Mouse (Mus musculus): ENCODE results near the gene Dbndd1. TPM values are rescaled to one million over a fixed set of nuclear protein-coding genes. Genes with fewer than 3 reads are reported as not detected.
"Not testable (repeated sequence)": the region's sequence is repeated elsewhere in the genome, so short reads cannot be mapped to it uniquely, and the experiment has no call there.

Gene Dbndd1
- polyA plus RNA-seq, 1 experiment, result 14.2 TPM

- Histone ChIP-seq H3K79me2 (ENCODE audit: control insufficient read depth, insufficient read depth) (no peaks in the 10 kb centered on the region), H3K36me3 (ENCODE audit: control insufficient read depth, insufficient read depth) (peaks cover 29% of the 10 kb centered on the region), H3ac (ENCODE audit: control insufficient read depth, insufficient read length) (no peak overlapping the region), H3K4me2 (ENCODE audit: low read depth) (peak overlapping the region; percentile 18), H3K4me3 (no peak overlapping the region), H3K27me3 (ENCODE audit: control insufficient read depth, insufficient read depth, insufficient read length) (no peaks in the 10 kb centered on the region)
- TF ChIP-seq POLR2AphosphoS2 (IDR thresholded peaks at IDR 0.05; ENCODE audit: insufficient read length, low read depth) (no peak), REST (IDR thresholded peaks at IDR 0.05; ENCODE audit: insufficient read depth, insufficient read length) (no peak), MYOG (IDR thresholded peaks at IDR 0.05; ENCODE audit: control insufficient read depth in 1 of 3, insufficient read depth in 1 of 3, insufficient read length in 2 of 3, low read depth in 2 of 3) (peak in 2 of 3 experiments; percentile 19 to 88), SRF (IDR thresholded peaks at IDR 0.05; ENCODE audit: control insufficient read depth, insufficient read length, low read depth) (no peak), MYOD1 (IDR thresholded peaks at IDR 0.05; ENCODE audit: control insufficient read depth in 1 of 3, insufficient read length in 2 of 3, low read depth in 2 of 3) (peak in 2 of 3 experiments; percentile 58 to 78), TCF12 (IDR thresholded peaks at IDR 0.05; ENCODE audit: insufficient read depth, poor library complexity, severe bottlenecking) (peak; percentile 41), POLR2A (IDR thresholded peaks at IDR 0.05; ENCODE audit: insufficient read length, low read depth) (no peak), E2F4 (IDR thresholded peaks at IDR 0.05; ENCODE audit: insufficient read depth) (no peak), MAX (IDR thresholded peaks at IDR 0.05; ENCODE audit: low read depth) (no peak), CEBPB (IDR thresholded peaks at IDR 0.05; ENCODE audit: insufficient read depth, poor library complexity, severe bottlenecking) (no peak), TCF3 (IDR thresholded peaks at IDR 0.05; ENCODE audit: insufficient read length, low read depth) (peak; percentile 19), USF1 (IDR thresholded peaks at IDR 0.05; ENCODE audit: low read depth) (no peak)
Measured at GRCm38 (mm10) chr8:123527720-123528489, 12.6 kb upstream of the Dbndd1 start.

- Histone ChIP-seq H3K36me3 (ENCODE audit: control insufficient read depth, insufficient read depth) (peaks cover 16% of the 10 kb centered on the region), H3K4me3 (peak overlapping the region; percentile 63), H3K79me2 (ENCODE audit: control insufficient read depth, insufficient read depth) (peaks cover 11% of the 10 kb centered on the region)
- H3ac ChIP-seq (ENCODE audit: control insufficient read depth, insufficient read length); H3K27me3 ChIP-seq (ENCODE audit: control insufficient read depth, insufficient read depth, insufficient read length); H3K4me2 ChIP-seq (ENCODE audit: low read depth): not testable (repeated sequence)
Measured at GRCm38 (mm10) chr8:123520048-123520447, 4.8 kb upstream of the Dbndd1 start.

- TF ChIP-seq USF1 (IDR thresholded peaks at IDR 0.05; ENCODE audit: low read depth), result no peak
- no peak for TF ChIP-seq E2F4 (IDR thresholded peaks at IDR 0.05; ENCODE audit: insufficient read depth)
- peak; percentile 87 for TF ChIP-seq POLR2A (IDR thresholded peaks at IDR 0.05; ENCODE audit: insufficient read length, low read depth)
- TF ChIP-seq MAX (IDR thresholded peaks at IDR 0.05; ENCODE audit: low read depth), result no peak
- TF ChIP-seq TCF12 (IDR thresholded peaks at IDR 0.05; ENCODE audit: insufficient read depth, poor library complexity, severe bottlenecking), result no peak
- no peak for TF ChIP-seq CEBPB (IDR thresholded peaks at IDR 0.05; ENCODE audit: insufficient read depth, poor library complexity, severe bottlenecking)
- TF ChIP-seq TCF3 (IDR thresholded peaks at IDR 0.05; ENCODE audit: insufficient read length, low read depth), result no peak
- no peak for TF ChIP-seq MYOD1 (IDR thresholded peaks at IDR 0.05; ENCODE audit: control insufficient read depth in 1 of 3, insufficient read length in 2 of 3, low read depth in 2 of 3)
- no peak for TF ChIP-seq REST (IDR thresholded peaks at IDR 0.05; ENCODE audit: insufficient read depth, insufficient read length)
- TF ChIP-seq SRF (IDR thresholded peaks at IDR 0.05; ENCODE audit: control insufficient read depth, insufficient read length, low read depth), result no peak
- peak; percentile 76 for TF ChIP-seq POLR2AphosphoS2 (IDR thresholded peaks at IDR 0.05; ENCODE audit: insufficient read length, low read depth)
- TF ChIP-seq MYOG (IDR thresholded peaks at IDR 0.05; ENCODE audit: control insufficient read depth in 1 of 3, insufficient read depth in 1 of 3, insufficient read length in 2 of 3, low read depth in 2 of 3), result no peak
- H3K4me3 ChIP-seq, result peak within 1 kb of the TSS; percentile 63
- H3K79me2 ChIP-seq (ENCODE audit: control insufficient read depth, insufficient read depth), result peaks cover 11% of the 10 kb centered on the region
- H3K27me3 ChIP-seq (ENCODE audit: control insufficient read depth, insufficient read depth, insufficient read length), result no peaks in the 10 kb centered on the region
- H3K4me2 ChIP-seq (ENCODE audit: low read depth), result peak within 1 kb of the TSS; percentile 80
- peaks cover 10% of the 10 kb centered on the region for H3K36me3 ChIP-seq (ENCODE audit: control insufficient read depth, insufficient read depth)
- peak within 1 kb of the TSS; percentile 10 for H3ac ChIP-seq (ENCODE audit: control insufficient read depth, insufficient read length)
Measured at GRCm38 (mm10) chr8:123518667-123519066, 3.4 kb upstream of the Dbndd1 start, which contains the start of gene Gas8. Gene Gas8 (plus strand): TSS chr8:123518834.

GRCm38 (mm10) chr8:123518172-123518571 lies 2.9 kb upstream of the Dbndd1 start:
- no peak overlapping the region for H3ac ChIP-seq (ENCODE audit: control insufficient read depth, insufficient read length)
- H3K4me3 ChIP-seq, result peak overlapping the region; percentile 63
- peak overlapping the region; percentile 70 for H3K4me2 ChIP-seq (ENCODE audit: low read depth)
- no peaks in the 10 kb centered on the region for H3K27me3 ChIP-seq (ENCODE audit: control insufficient read depth, insufficient read depth, insufficient read length)
- peaks cover 11% of the 10 kb centered on the region for H3K79me2 ChIP-seq (ENCODE audit: control insufficient read depth, insufficient read depth)
- peaks cover 6% of the 10 kb centered on the region for H3K36me3 ChIP-seq (ENCODE audit: control insufficient read depth, insufficient read depth)
- TF ChIP-seq REST (IDR thresholded peaks at IDR 0.05; ENCODE audit: insufficient read depth, insufficient read length), result no peak
- no peak for TF ChIP-seq MAX (IDR thresholded peaks at IDR 0.05; ENCODE audit: low read depth)
- no peak for TF ChIP-seq TCF3 (IDR thresholded peaks at IDR 0.05; ENCODE audit: insufficient read length, low read depth)
- TF ChIP-seq E2F4 (IDR thresholded peaks at IDR 0.05; ENCODE audit: insufficient read depth), result no peak
- TF ChIP-seq USF1 (IDR thresholded peaks at IDR 0.05; ENCODE audit: low read depth), result no peak
- no peak for TF ChIP-seq SRF (IDR thresholded peaks at IDR 0.05; ENCODE audit: control insufficient read depth, insufficient read length, low read depth)
- no peak for TF ChIP-seq POLR2AphosphoS2 (IDR thresholded peaks at IDR 0.05; ENCODE audit: insufficient read length, low read depth)
- TF ChIP-seq POLR2A (IDR thresholded peaks at IDR 0.05; ENCODE audit: insufficient read length, low read depth), result no peak
- no peak for TF ChIP-seq MYOD1 (IDR thresholded peaks at IDR 0.05; ENCODE audit: control insufficient read depth in 1 of 3, insufficient read length in 2 of 3, low read depth in 2 of 3)
- TF ChIP-seq TCF12 (IDR thresholded peaks at IDR 0.05; ENCODE audit: insufficient read depth, poor library complexity, severe bottlenecking), result no peak
- no peak for TF ChIP-seq CEBPB (IDR thresholded peaks at IDR 0.05; ENCODE audit: insufficient read depth, poor library complexity, severe bottlenecking)
- no peak for TF ChIP-seq MYOG (IDR thresholded peaks at IDR 0.05; ENCODE audit: control insufficient read depth in 1 of 3, insufficient read depth in 1 of 3, insufficient read length in 2 of 3, low read depth in 2 of 3)
